Mouse (Mus musculus) kidney, adult 8-10 months (tissue): ENCODE results near the gene Gpt2.
A peak's percentile ranks its signal among the peaks of the same experiment; 100 is the strongest.

Experiments used
- DNase-seq, 2 experiments: peaks; one replicate each; pipeline ENCODE4 v3.0.0; 2022

Gene Gpt2

DNA sequence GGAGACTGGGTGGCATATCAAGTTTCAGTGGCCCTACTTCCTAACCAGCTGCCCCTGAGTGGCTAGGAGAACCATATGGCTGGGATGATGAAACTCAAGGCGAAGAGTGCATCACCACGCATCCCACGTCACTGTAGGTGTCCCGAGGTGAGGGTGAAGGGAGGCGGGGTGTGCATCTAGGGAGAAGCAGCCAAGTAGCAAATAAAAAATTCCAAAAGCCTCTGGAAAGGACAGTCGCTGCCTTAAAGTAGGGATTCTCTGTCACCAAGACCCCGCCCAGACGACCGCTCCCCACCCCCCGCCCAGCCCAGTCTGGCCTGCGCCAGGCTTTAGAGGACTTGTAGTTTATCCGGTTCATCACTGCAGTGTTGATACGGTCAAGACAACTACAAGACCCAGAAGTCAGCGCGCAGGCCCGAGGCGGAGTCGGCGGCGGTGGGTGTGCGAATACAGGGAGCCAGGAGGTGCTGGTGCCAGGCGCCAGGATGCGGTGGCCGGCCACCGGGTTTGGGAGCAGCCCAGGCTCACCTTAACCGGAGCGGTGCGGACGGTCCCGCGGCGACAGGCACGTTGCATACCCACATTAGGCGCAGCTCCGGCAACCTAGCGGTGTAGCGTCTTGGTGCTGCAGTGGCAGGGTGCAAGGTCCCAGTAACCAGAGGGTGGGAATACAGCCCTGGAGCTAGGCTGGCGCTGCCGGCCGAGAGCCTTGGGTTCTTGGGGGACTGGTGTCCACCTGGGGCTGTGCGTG, at the start of gene Gpt2:
Gene Gpt2, plus strand, starts transcription at position 452 of the 751 bp plus-strand sequence.
- peak; percentile 95 for DNase-seq

DNA sequence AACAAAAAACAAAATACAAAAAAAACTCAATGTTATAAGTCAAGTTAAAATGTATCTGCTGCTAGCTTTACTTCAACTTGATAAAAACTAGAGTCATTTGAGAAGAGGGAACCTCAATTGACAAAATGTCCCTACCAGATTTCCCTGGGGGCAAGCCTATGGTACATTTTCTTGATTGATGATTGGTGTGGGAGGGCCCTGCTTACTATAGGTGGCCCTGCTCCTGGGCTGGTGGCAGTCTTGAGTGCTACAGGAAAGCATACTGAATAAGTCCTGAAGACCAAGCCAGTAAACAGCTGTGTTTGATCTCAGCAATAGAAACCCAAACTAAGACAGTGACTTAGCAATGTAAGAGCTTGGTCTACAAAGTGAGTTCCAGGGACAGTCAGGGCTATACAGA, 48.3 kb upstream of the Gpt2 start:
- DNase-seq = no peak

DNA sequence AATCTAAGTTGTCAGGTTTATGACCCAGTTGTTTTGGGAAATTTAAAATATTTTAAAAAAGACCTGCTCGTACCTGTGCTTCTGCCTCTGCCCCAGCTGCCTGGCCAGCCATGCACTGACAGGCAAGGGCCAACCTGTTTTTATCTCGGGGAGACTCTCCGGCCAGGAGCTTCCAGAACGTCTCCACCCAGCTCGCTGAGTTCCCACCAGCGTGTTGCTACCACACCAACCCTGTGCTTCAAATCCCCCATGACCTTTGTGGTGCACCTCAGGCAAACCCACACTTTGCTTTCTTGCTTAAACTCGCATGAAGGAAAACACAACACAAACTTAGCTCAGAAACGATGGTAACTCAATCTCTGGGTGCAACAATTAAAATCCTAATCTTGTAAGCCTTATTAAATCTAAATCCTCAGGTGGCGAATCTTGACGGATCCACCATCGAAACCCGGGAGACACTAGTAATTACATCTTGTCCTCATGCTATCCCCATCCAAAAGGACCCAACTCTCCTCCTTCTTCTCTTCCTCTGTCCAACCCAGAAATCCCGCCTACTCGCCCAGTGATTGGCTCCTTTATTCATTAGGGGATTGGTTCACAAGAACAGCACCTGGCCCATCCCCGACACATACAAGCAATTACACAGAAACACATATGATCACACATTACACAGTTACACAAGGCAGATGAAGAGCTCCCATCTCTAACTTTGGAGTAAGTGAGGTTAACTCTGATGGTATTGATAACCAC, 46.3 kb upstream of the Gpt2 start:
- no peak for DNase-seq

DNA sequence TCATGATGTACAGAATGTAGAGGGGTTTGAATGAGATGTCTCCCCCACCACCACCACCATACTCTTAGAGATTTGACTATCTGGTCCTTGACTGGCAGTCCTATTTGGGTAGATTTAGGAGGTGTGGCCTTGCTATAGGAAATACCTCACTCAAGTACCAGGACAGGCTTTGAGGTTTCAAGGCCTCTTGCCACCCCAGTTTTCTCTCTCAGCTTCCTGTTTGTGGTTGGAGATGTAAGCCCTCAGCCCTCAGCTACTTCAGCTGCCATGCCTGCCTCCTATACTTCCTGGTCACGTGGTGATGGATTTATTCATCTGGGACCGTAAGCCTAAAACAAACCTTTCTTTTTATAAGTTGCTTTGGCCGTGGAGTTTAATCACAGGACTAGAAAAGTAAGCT, 42.0 kb upstream of the Gpt2 start:
- DNase-seq = no peak

DNA sequence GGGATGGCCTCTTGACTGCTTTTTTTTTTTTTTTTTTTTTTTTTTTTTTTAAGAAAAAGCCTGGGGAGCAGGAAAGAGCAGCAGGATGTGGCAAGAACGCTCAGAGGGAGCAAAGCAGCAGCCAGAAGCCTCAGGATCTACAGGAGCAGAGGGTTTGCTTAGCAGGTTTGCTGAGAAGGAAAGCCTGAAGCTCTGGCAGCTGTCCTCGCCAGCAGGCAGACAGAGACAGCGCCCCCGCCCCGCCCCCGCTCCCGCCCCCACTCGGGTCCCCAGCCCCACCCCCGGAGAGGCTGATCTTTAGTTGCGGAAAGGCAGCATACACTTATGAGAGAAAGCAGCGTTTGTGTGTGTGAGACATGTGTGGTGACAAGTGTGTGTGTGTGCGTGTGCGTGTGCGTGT, 40.0 kb upstream of the Gpt2 start:
- no peak for DNase-seq

DNA sequence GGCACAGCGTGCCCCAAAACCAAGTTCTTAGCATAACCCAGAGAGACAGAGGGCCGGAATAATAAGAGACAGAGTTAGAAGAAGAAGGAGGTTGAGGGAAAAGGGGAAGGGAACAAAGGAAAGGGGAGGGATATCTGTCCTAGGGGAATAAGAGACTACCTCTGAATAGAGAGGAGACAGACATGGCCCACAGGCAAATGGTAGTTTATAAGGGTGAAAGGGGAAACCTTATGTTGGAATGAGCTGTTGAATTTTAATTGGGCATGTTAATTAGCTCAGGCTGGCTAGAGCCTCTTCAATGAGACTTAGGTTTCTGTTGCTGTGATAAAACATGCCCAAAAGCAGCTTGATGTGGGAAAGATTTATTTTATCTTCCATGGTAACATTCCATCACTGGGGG, 39.1 kb upstream of the Gpt2 start:
- DNase-seq = no peak

DNA sequence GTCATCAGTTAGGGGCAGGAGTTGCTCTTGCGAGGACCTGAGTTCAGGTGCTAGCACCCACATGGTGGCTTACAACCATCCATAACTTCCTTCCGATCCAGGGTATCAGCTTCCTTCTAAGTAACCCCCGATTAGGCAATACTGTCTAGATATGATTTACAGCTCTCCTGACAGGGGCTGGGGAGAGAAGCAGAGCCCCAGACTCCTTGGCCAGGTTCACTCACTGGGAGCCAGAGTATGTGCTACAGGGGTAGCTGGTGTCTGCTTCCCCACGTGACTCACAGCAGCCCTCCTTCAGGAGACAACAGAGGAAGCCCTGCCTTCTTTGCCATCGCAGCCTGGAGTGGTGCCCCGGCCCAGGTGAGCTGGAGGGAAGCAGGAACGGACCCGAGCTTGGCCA, 37.6 kb upstream of the Gpt2 start:
- no peak for DNase-seq

DNA sequence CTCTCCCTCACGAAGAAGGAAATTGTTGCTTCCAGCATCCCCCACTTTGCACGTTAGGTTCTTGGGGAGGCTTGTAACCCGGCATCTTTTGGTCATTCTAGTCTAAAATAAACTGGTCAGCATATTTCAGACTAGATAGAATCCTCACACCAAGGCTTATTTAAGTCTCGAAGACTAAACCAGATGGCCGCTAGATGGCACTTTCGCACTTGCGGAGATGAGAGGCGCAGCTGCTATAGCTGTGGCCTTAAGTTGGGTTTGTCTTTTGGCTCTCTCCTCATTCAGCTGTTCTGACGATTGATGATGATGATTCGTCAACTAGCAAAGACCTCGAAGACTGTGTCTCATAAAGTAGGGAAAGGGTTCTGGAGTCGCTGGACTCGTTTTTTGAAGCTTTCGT, 35.8 kb upstream of the Gpt2 start:
- DNase-seq = peak; percentile 44 to 67

DNA sequence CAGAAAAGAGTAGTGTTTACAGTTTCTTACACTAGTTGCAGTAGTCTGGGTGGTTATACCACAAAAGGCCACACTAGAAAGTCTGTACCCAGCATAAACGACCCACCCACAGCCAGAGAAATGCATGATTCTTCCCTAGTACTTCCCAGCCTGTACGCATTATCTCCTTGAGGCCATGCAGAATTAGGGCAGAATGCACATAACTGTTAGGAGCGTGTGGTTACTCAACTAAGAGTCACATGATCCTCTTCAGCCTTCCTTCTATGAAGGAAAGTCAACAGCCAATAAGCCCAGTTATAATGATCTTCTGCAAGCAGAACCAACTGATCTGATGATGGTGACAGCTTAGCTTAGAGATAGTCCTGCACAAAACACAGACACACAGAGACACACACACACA, 32.8 kb upstream of the Gpt2 start:
- no peak for DNase-seq

DNA sequence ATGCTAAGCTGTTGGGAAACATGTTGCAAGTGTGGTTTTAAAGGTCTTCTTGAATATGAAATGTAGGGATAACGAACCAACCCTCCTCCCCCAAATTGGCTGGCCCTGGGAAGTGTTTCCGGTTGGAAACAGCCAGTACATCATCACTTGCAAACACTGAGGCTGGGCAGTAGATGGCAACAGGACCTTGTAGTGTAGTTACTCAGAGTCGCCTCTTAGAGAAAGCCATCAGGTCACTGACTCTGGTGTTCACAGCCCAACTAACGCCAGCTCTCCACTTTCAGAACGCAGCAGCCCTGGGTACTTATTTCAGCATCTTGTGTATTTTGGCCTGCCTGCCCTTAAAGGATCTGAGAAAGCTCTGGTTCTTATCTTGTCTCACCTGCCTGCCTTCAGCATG, 31.6 kb upstream of the Gpt2 start:
- peak in 1 of 2 experiments; percentile 28 for DNase-seq

DNA sequence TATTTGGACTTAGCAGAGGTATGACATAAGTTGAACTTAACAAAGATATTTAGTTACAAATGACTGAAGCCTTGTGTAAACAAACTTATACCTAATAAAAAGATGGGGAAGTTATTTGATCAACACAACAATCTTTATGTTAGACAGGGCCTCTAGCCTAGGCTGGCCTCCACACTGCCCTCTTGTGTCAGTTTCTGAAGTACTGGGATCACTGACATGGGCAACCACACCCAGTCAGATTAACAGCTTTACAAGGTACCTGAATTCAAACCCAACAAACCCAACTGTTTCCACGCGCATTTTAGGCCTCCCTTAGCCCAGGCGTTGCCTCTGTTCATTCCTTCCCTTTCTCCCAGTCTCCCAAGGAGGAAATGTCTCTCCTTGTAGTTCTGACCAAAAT, 31.0 kb upstream of the Gpt2 start:
- no peak for DNase-seq

DNA sequence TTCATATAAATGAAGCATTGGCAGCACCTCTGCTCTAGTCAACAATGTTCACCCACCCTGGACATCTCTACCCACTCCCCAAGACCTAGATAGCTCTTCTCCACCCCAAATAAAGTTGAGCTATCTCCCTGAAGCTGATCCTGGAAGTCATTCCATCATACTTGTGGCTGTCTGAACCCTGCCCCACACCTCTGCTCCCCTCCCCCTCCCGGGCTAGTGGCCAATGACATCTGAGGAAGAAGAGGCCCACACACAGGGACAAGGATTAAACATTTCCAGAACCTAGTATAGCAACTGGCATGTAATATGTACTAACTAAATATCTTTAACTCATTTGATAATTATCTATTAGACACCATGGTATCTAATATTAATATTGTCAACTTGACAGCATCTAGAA, 29.9 kb upstream of the Gpt2 start:
- peak; percentile 77 for DNase-seq

DNA sequence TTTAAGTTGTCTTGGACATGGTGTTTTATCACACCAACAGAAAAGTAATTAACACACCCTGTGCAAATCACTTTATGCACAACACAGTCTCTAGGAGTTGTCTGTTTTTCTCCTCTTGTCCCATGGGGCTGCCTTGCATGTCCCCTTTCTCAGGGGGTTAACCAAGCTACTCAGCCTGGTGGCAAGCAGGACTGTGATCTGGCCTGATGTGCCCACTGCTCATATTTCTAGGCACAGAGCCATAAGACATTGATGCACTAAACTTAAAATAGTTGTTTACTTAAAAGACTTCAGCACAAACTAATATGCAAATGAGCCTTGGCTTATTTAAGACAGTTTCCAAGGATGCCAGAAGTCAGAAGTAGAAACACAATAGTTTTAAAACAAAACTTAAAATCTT, 28.1 kb upstream of the Gpt2 start:
- no peak for DNase-seq

DNA sequence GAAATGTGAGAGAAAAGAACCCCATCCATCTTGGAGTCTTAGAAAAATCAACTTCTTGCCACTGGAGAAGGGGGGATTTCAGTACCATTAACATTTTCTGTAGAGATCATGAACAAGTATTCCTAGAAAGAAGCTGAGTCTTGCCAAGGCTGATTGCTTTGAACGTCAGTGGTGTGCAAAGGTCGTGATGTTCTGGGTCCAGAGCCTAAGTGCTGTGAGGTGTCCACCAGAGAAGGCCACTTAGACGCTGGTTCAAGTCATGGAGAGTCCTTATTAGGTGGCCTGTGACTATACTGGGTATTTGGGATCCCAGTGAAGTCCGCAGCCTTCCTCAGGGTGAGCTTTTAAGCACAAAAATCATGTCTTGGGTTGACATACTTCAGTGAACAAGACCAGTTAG, 26.3 kb upstream of the Gpt2 start:
- peak in 1 of 2 experiments; percentile 40 for DNase-seq

DNA sequence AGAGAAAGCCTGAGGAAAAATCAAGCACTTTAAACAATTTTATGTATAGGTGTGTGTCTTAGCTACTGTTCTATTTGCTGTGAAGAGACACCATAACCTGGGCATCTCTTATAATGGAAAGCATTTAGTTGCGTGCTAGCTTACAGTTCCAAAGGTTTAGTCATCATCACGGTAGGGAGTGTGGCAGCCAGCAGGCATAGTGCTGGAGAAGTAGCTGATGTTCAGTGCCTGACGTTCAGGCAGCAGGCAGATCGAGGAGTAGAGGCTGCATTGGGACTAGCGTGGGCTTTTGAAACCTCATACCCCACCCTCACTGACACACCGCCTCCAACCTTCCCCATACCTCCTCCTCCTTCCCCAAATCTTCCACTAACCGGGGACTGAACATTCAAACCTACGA, 21.6 kb upstream of the Gpt2 start:
- no peak for DNase-seq

DNA sequence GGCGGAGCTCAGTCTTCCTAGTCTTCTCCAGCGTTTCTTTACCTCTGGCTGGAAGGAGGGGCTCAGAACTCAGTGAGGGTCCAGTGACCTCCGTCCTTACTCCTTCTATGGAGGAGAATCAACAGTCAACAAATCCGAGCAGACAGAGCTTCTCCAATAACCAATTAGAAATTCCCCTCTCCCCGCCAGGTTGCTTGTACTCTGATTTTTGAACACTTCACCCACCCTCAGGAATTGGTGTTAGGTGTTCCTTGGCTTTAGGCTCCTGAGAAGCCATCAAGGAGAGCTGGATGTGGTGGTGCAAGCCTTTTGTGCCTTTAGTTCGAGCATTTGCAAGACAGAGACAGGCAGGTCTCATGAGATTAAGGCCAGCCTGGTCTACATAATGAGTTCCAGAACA, 19.6 kb upstream of the Gpt2 start:
- DNase-seq = no peak

DNA sequence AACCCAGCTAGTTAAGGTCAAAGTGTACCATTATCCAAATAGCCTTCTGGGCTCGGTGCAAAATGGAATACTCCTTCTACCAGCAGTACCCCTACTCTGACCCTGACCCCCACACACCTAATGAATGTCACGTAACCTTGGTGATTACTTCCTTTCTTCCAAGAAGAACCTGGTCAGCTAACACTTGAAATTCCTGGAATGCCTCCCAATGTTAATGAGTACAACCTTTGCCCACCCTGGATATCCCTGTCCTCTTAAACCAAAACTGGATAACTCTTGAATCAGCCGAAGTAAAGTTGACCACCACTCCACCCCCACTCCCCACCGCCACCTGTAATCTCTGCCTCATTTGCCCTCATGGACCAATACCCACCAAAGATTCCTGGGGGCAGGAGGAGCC, 19.1 kb upstream of the Gpt2 start:
- DNase-seq = peak; percentile 64 to 84

DNA sequence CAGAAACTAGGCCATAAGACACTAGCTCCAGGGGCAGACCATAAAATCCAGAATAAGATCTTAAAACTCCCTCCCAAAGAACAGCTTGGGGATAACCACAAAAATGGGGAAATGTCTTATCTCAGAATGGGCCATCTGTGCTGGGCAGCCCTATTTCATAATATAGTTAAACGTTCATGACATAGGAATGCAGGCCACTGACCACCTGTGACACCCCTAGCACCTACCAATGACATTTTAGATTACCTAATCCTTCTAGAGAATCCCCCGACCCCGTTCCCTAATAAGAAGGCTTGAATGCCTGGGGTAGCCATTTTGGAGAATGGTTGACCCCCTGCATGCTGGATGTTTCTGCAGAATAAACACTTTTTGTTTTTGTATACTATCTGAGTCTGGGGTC, 17.5 kb upstream of the Gpt2 start:
- DNase-seq = no peak

DNA sequence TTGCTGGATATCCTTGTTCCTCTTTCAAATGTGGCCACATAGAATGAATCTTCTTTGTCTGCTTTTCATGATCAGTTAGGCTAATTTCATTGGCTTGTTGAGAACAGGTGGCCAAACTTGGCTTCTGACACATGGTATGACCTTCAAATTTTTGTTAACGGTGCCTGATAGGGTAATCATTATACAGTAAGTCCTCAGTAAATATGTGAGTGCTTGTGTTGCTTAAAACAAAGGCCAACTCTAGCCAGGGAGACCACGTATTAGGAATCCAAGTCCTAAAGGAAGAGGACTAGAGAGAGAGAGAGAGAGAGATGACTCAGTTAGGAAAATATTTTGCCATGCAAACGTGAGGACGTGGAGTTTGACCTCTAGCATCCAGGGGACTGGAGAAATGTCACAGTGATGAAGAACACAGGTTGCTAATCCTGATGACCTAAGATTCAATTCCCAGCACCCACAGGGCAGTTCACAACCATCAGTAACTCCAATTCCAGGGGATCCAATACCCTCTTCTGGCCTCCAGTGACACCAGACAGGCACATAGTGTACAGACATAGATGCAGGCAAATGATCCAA, 15.3 kb upstream of the Gpt2 start:
- DNase-seq = peak in 1 of 2 experiments; percentile 56

DNA sequence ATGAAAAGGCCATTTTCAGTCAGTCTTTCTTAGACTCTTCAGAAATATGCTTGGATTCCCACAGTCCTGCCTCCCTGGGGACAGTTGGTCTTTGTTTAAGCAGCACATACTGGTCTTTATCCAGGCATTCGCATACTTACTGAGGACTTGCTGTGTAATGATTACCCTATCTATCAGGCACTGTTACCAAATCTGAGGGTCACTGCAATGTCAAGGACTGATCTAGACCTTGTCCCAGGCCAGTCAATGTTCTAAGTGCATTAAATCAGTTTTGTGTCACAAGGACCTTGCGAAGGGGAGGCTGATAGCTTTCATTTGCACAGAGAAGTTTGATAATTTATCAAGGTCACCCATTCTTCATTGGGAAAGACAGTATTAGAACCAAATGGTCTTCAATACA, 14.0 kb upstream of the Gpt2 start:
- DNase-seq = no peak

DNA sequence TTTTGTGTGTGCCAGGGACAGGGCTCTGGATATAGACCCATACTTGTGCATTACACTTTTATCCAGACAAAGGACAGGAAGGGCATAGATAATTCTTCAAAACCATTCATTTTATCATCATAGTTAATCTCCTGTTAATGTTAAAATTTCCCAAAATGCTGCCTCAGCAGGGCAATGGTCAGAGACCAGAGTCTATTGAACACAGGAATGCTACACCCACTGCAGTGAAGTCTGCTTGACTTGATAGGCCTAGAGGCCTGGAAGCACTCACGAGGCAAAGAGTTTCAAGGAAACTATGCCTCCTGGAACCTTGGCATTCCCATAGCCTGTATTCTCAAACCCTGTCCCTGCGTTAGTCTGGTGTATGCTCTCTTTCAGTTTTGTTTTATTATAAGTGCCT, 12.7 kb upstream of the Gpt2 start:
- DNase-seq = peak; percentile 71 to 75

DNA sequence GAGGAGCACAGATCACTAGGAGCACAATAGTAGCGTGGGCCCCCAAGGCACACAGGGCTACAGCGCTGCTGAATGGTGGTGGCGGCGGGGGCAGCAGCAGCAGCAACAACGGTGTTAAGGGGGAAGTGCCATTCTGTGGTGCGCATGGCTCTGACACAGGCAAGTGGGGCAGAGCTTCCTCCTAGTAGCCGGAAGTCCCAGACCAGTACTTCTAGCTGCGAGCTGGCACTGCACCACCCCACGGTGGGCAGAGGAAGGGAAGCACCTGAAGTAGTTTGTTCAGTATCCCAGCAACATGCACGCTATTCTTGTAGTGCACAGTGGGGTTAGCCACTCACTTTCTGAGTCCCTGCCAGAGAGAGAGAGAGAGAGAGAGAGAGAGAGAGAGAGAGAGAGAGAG, 10.5 kb upstream of the Gpt2 start:
- DNase-seq = no peak

DNA sequence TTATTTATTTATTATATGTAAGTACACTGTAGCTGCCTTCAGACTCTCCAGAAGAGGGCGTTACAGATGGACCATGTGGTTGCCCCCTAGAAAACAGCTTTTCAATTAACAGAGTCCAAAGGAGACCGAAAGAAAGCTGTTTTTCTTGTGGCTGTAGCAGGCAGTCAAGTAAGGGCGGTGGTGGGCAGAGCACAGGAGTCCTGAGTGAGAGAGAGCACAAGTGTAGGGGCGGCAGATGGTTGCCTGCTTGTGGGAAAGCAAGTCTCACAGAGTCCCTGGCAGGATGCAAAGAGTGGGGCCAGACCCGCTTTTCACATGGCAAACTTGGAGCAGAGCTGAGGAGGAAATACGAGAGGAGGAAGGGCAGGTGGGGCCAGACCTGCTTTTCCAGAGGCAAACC, 9.9 kb upstream of the Gpt2 start:
- no peak for DNase-seq

DNA sequence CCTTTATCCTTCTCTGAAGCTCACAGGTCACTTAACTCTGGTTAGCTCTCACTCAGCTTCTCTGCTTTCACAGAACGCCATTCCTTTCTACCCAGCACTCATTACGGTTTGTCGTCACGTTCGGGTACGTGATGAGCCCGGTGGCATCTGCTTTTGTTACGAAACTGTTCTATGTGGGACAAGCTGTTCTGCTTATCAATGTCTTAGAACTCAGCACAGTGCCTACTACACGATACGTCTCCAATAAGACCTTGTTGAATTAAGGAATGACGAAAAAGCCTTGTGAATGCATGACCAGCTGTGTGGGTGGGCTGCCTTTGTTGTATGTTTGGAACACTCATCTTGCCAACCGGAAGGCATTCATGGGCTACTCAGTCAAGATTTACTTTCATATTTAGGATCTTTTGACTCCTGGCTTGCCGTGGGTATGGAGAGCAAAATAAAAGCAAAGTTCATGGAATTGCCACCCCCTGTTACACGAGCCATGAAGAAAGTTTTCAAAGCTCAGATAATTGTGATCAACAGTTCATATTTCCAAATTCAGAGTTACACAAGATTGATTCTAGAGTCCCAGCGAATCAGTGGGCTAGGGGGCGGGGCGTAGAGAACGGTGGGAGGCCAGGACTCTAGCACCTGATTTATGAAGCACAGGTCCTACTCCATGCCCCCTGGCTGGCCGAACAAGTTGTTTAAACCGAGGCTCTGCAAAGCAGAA, 4.3 kb upstream of the Gpt2 start:
- no peak for DNase-seq
